Mouse (Mus musculus) C2C12 (cell line): ENCODE measurements around the gene Sema3f.

Source experiments
- CEBPB ChIP-seq: IDR thresholded peaks from one replicate; pipeline ENCODE4 v1.6.1; 2011; ENCODE audit warnings: low read depth, mild to moderate bottlenecking, control low read depth, moderate library complexity
- CTCF ChIP-seq: IDR thresholded peaks from one replicate; pipeline ENCODE4 v1.5.1; 2011; ENCODE audit not compliant: control insufficient read depth, insufficient read depth, insufficient read length

GRCm38 (mm10) chr9:107677091-107677784 is 33.0 kb downstream of the Sema3f start:
- TF ChIP-seq CTCF = no peak
- TF ChIP-seq CEBPB = no peak
